Mouse (Mus musculus): ENCODE measurements around the gene Gm5129. TPM values are rescaled to one million over a fixed set of nuclear protein-coding genes. Genes with fewer than 3 reads are reported as not detected.

Gm5129 gene
- polyA plus RNA-seq, 1 experiment from 2014 or later = not detected

Other genes starting within 250 kb of the Gm5129 start
- gene Ube3c, start 166.7 kb downstream of the Gm5129 start, polyA plus RNA-seq (2015; fragmentation: Nextera tagmentation; extraction: Ambion mirVana) = 19.6 and 22.2 TPM in 2 replicates
- gene Dnajb6, start 248 bp downstream of the Gm5129 start, polyA plus RNA-seq (2015; fragmentation: Nextera tagmentation; extraction: Ambion mirVana) = 93.2 and 95.6 TPM in 2 replicates

All from heart, embryonic 15.5 days (tissue).